Mouse (Mus musculus) liver, embryonic 11.5 days (tissue): ENCODE measurements at regions not wholly inside any gene's neighbourhood (a gene's known extent, or its start where the extent isn't known, plus 50 kb on each side); places are given as distances from the start of the nearest gene placed in this dataset.

ENCODE experiments used
- ATAC-seq: fragments of 200-750 bp; cut with Nextera tagmentation; replicated peaks from 2 replicates; pipeline ENCODE4 v1.8.0; 2017; ENCODE audit warnings: moderate number of reproducible peaks, mild to moderate bottlenecking, moderate TSS enrichment, moderate library complexity; ENCODE audit not compliant: low FRiP score
- DNase-seq: peaks from one replicate; pipeline ENCODE4 v3.0.0-alpha.2; 2017; ENCODE audit warnings: low spot score
- H3K27ac ChIP-seq: fragments of 300-500 bp; sonication (generic); 2 replicates; pipeline ENCODE4 v1.5.1; 2014; ENCODE audit warnings: mild to moderate bottlenecking, low read depth, low read length, control low read depth
- H3K27me3 ChIP-seq: fragments of 300-500 bp; sonication (generic); replicated peaks from 2 replicates; pipeline ENCODE4 v1.6.1; 2014; ENCODE audit warnings: low read length, mixed read lengths; ENCODE audit not compliant: control insufficient read depth, insufficient read depth
- H3K36me3 ChIP-seq: fragments of 300-500 bp; sonication (generic); 2 replicates; pipeline ENCODE4 v1.6.1; 2014; ENCODE audit warnings: mild to moderate bottlenecking, low read length, moderate library complexity, mixed read lengths; ENCODE audit not compliant: control insufficient read depth, insufficient read depth
- H3K4me1 ChIP-seq: fragments of 300-500 bp; sonication (generic); replicated peaks from 2 replicates; pipeline ENCODE4 v1.6.1; 2014; ENCODE audit warnings: low read length, mixed read lengths; ENCODE audit not compliant: control insufficient read depth, insufficient read depth
- H3K4me2 ChIP-seq: fragments of 300-500 bp; sonication (generic); 2 replicates; pipeline ENCODE4 v1.6.1; 2014; ENCODE audit warnings: mild to moderate bottlenecking, control low read depth, moderate library complexity
- H3K4me3 ChIP-seq: fragments of 300-500 bp; sonication (generic); 2 replicates; pipeline ENCODE4 v1.5.1; 2014; ENCODE audit warnings: low read depth, low read length, control low read depth
- H3K9ac ChIP-seq: fragments of 300-500 bp; sonication (generic); 2 replicates; pipeline ENCODE4 v1.6.1; 2014; ENCODE audit warnings: low read depth, low read length, control low read depth
- H3K9me3 ChIP-seq: fragments of 300-500 bp; sonication (generic); 2 replicates; pipeline ENCODE4 v1.6.1; 2016; ENCODE audit warnings: low read length, inconsistent platforms, mixed read lengths; ENCODE audit not compliant: control insufficient read depth
- WGBS: fragments of 180-500 bp; shearing (Covaris S2); extraction: QIAGEN DNeasy Blood & Tissue Kit; methylation state at CpG from one replicate; pipeline ENCODE4 v1.1.7; 2014; 5-methylcytosine and 5-hydroxymethylcytosine counted together

- no peak overlapping the region for H3K4me3 ChIP-seq
- H3K27ac ChIP-seq: no peak overlapping the region
- H3K4me2 ChIP-seq: no peak overlapping the region
- no peaks in the 10 kb centered on the region for H3K4me1 ChIP-seq
- H3K36me3 ChIP-seq: no peaks in the 10 kb centered on the region
- ATAC-seq (no peak), DNase-seq (no peak)
- no peak overlapping the region for H3K9ac ChIP-seq
- H3K9me3 ChIP-seq: no peaks in the 10 kb centered on the region
- peaks cover 13% of the 10 kb centered on the region for H3K27me3 ChIP-seq
- WGBS: 72% methylated on average over 12 of the region's 12 CpGs
These were observed 92.4 kb upstream of the Hnrnpk start for GRCm38 (mm10) chr13:58495390-58496073.

GRCm38 (mm10) chr13:58494726-58495125, 91.6 kb upstream of the Hnrnpk start:
- H3K4me3 ChIP-seq: no peak overlapping the region
- no peak for DNase-seq
- peaks cover 10% of the 10 kb centered on the region for H3K27me3 ChIP-seq
- H3K36me3 ChIP-seq: no peaks in the 10 kb centered on the region
- H3K27ac ChIP-seq: no peak overlapping the region
- H3K4me1 ChIP-seq: no peaks in the 10 kb centered on the region
- H3K9ac ChIP-seq: no peak overlapping the region
- H3K4me2 ChIP-seq: no peak overlapping the region
- 57% methylated on average over 5 of the region's 5 CpGs for WGBS
- H3K9me3 ChIP-seq: no peaks in the 10 kb centered on the region
- no peak for ATAC-seq

- Histone ChIP-seq H3K4me3 (no peak overlapping the region), H3K4me1 (no peaks in the 10 kb centered on the region), H3K27ac (no peak overlapping the region), H3K9me3 (no peaks in the 10 kb centered on the region), H3K9ac (no peak overlapping the region), H3K4me2 (no peak overlapping the region), H3K36me3 (no peaks in the 10 kb centered on the region), H3K27me3 (peaks cover 6% of the 10 kb centered on the region; the same call in 1 of the 2 replicates)
- ATAC-seq (no peak), DNase-seq (no peak)
- WGBS: 59% methylated on average over 8 of the region's 8 CpGs
These were observed 87.7 kb upstream of the Hnrnpk start for GRCm38 (mm10) chr13:58490829-58491228.

- Histone ChIP-seq H3K4me1 (peaks cover 10% of the 10 kb centered on the region), H3K9ac (no peak overlapping the region), H3K4me3 (no peak overlapping the region), H3K4me2 (no peak overlapping the region), H3K27me3 (no peaks in the 10 kb centered on the region), H3K27ac (no peak overlapping the region), H3K9me3 (no peaks in the 10 kb centered on the region), H3K36me3 (no peaks in the 10 kb centered on the region)
- 83% methylated on average over 10 of the region's 10 CpGs for WGBS
- DNase-seq (no peak), ATAC-seq (no peak)
These were observed 81.9 kb upstream of the Hnrnpk start for GRCm38 (mm10) chr13:58485011-58485410.

- Histone ChIP-seq H3K9me3 (no peaks in the 10 kb centered on the region), H3K4me2 (no peak overlapping the region), H3K4me3 (no peak overlapping the region), H3K4me1 (peaks cover 13% of the 10 kb centered on the region), H3K27ac (no peak overlapping the region), H3K9ac (no peak overlapping the region), H3K27me3 (no peaks in the 10 kb centered on the region), H3K36me3 (no peaks in the 10 kb centered on the region)
- ATAC-seq (no peak), DNase-seq (no peak)
- WGBS: 52% methylated on average over 9 of the region's 9 CpGs
These were observed 79.6 kb upstream of the Hnrnpk start for GRCm38 (mm10) chr13:58482701-58483100.

GRCm38 (mm10) chr13:58480928-58481598, 77.9 kb upstream of the Hnrnpk start:
- Histone ChIP-seq H3K9me3 (no peaks in the 10 kb centered on the region), H3K4me2 (peak overlapping the region; percentile 9; the same call in 1 of the 2 replicates), H3K27ac (no peak overlapping the region), H3K36me3 (no peaks in the 10 kb centered on the region), H3K4me1 (peaks cover 21% of the 10 kb centered on the region), H3K9ac (no peak overlapping the region), H3K4me3 (no peak overlapping the region), H3K27me3 (no peaks in the 10 kb centered on the region)
- no peak for ATAC-seq
- WGBS: 37% methylated on average over 10 of the region's 10 CpGs
- no peak for DNase-seq

GRCm38 (mm10) chr13:58480388-58480927, 77.3 kb upstream of the Hnrnpk start:
- no peaks in the 10 kb centered on the region for H3K27me3 ChIP-seq
- H3K4me1 ChIP-seq: peaks cover 23% of the 10 kb centered on the region
- H3K27ac ChIP-seq: no peak overlapping the region
- H3K9me3 ChIP-seq: no peaks in the 10 kb centered on the region
- H3K4me2 ChIP-seq: peak overlapping the region; percentile 9; the same call in 1 of the 2 replicates
- WGBS: 85% methylated on average over 8 of the region's 8 CpGs
- no peak for DNase-seq
- H3K4me3 ChIP-seq: no peak overlapping the region
- H3K9ac ChIP-seq: no peak overlapping the region
- H3K36me3 ChIP-seq: no peaks in the 10 kb centered on the region
- no peak for ATAC-seq

- no peaks in the 10 kb centered on the region for H3K9me3 ChIP-seq
- no peak overlapping the region for H3K27ac ChIP-seq
- H3K4me1 ChIP-seq: peaks cover 23% of the 10 kb centered on the region
- H3K9ac ChIP-seq: no peak overlapping the region
- ATAC-seq (no peak), DNase-seq (no peak)
- H3K36me3 ChIP-seq: no peaks in the 10 kb centered on the region
- no peak overlapping the region for H3K4me3 ChIP-seq
- H3K27me3 ChIP-seq: 0 out of 2 replicates have a peak, but pooled peaks cover 6% of the 10 kb centered on the region
- H3K4me2 ChIP-seq: no peak overlapping the region
- WGBS: 62% methylated on average over 5 of the region's 5 CpGs
These were observed 75.3 kb upstream of the Hnrnpk start for GRCm38 (mm10) chr13:58478438-58478837.
